Mouse (Mus musculus): ENCODE measurements at regions not wholly inside any gene's neighbourhood (a gene's known extent, or its start where the extent isn't known, plus 50 kb on each side); places are given as distances from the start of the nearest gene placed in this dataset.

GRCm38 (mm10) chr4:38396635-38397034 lies 1053.5 kb upstream of the 1700009N14Rik start:
- TF ChIP-seq CTCF (conservative IDR thresholded peaks at IDR 0.05; ENCODE audit: low read length) (no peak), NANOG (IDR thresholded peaks at IDR 0.05; ENCODE audit: borderline replicate concordance, low read length) (no peak)

All from E14TG2a.4 (cell line).